Mouse (Mus musculus) effector memory CD4-positive, alpha-beta T cell, adult 7 months (primary cell): Measurements from ENCODE around the gene Casp4. TPM values are rescaled to one million over a fixed set of nuclear protein-coding genes. Genes with fewer than 3 reads are reported as not detected.

ENCODE experiments used
- polyA plus RNA-seq: library from polyadenylated mRNA; unstranded; fragments of 100-300 nt; shearing (Covaris generic); gene quantifications from one replicate; pipeline ENCODE4 v1.2.1, GENCODE M21; 2017

The Casp4 gene
- polyA plus RNA-seq = 216 TPM

GRCm38 (mm10) chr9:5308561-5308960 is at the start of gene Casp4:
TSS of gene Casp4 (plus strand) at chr9:5308828.

GRCm38 (mm10) chr9:5298329-5299131 is 10.1 kb upstream of the Casp4 start, which contains the start of gene Casp1:
TSS of gene Casp1 (plus strand) at chr9:5298517.

GRCm38 (mm10) chr9:5345291-5345898 is 36.8 kb downstream of the Casp4 start, which contains the start of gene Casp12:
TSS of gene Casp12 (plus strand) at chr9:5345430.

Other genes with a start within 250 kb of the Casp4 start
- 123 TPM for gene Casp1, start 10.3 kb upstream of the Casp4 start, polyA plus RNA-seq
- 0.59 TPM for gene Casp12, start 36.6 kb downstream of the Casp4 start, polyA plus RNA-seq